Mouse (Mus musculus): ENCODE results near the gene Fbxl2.
"Not testable (repeated sequence)": the region's sequence is repeated elsewhere in the genome, so short reads cannot be mapped to it uniquely, and the experiment has no call there.

Gene Fbxl2

GRCm38 (mm10) chr9:114046028-114046427 is at the start of gene Fbxl2:
Gene Fbxl2, minus strand, starts transcription at chr9:114046191.
- DNase-seq: no peak

- no peak for DNase-seq
These were observed 48.9 kb upstream of the Fbxl2 start for GRCm38 (mm10) chr9:114094854-114095253.

DNA sequence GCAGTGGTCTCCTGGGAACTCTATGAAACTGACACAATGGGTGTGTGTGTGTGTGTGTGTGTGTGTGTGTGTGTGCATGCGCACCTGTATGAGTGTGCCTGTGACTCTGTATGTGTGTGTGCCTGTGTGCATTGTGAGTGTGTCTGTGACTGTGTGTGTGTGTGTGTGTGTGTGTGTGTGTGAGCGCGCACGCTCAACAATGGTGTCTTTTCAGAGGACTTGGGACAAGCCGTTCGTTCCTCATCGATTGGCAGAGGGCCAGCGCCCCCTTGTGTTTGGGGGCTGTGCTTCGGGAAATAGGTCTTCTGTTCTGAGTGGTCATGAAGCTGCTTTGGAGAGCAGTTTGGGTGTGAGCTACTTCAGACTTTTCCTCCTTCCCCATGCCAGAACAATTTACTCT is 46.2 kb upstream of the Fbxl2 start:
- peak; percentile 60 for DNase-seq

DNA sequence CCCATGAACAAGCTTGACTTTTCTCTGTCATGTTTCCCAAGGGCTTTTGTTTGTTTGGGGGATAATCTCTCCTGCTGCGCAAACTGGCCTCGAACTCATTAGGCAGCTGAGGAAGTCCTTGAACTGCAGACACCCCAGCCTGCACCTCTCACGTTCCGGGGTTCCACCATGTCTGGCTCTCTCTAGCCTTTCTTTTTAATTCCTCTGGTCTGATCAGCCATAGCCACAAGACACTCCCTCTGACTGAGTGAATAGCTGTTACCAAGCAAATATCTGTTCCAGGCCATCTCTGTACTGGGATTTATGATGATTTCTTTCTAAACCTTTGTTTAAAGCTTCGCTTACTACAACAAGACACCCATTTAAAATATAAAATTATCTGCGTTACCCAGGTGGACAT is 42.9 kb upstream of the Fbxl2 start:
- DNase-seq: not testable (repeated sequence)

DNA sequence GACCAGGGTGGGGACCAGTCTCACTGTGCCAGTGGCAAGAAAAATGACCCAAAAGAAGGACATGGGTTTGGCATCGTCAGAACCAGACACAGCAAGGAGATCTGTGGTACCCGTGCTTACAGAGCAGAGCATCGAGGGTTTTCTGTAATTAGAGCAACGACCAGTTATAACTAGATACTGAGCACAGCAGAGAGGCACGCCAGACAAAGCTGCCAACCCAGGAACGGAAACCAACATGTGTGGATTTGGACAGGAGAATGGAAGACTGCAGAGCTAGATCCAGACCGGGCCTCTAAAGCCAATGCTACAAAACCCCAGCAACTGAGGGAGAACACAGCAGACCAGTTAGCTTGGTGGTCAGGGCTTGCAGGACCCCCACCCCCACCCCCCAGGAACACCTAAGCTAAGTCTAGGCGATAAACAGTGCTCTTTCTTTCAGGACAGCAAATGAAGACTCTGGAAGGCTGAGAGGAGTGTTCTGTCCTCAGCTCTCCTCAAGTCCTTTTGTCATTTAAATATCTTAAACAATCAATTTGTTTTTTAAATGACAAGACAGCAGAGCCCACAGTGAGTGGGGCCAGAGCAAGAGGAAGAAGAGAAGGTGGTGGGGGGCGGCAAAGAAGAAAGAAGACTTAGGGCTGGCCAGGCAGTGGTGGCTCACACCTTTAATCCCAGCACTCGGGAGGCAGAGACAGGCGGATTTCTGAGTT is 41.3 kb upstream of the Fbxl2 start:
- DNase-seq: no peak

GRCm38 (mm10) chr9:114086422-114086821 is 40.4 kb upstream of the Fbxl2 start:
- DNase-seq: no peak

- DNase-seq: no peak
These were observed 27.7 kb upstream of the Fbxl2 start for GRCm38 (mm10) chr9:114073681-114074080.

DNA sequence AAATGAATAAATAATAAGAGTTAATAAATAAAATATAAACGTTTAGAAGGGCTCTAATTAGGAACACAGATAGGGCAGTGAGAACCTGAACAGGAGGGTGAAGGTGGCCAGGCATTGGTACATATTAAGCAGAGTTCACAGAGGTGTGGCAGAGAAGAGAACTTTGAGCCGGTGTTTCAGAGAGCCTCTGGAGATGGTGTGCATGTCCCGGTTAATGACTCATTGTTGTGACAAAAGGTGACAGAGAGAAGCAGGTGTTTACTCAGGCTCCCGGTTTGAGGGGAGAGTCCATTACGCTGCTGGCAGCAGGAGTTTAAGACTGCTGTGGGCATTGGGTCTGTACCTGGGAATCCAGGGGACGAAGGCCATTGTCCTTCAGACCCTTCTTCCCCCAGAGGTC is 23.4 kb upstream of the Fbxl2 start:
- no peak for DNase-seq

DNA sequence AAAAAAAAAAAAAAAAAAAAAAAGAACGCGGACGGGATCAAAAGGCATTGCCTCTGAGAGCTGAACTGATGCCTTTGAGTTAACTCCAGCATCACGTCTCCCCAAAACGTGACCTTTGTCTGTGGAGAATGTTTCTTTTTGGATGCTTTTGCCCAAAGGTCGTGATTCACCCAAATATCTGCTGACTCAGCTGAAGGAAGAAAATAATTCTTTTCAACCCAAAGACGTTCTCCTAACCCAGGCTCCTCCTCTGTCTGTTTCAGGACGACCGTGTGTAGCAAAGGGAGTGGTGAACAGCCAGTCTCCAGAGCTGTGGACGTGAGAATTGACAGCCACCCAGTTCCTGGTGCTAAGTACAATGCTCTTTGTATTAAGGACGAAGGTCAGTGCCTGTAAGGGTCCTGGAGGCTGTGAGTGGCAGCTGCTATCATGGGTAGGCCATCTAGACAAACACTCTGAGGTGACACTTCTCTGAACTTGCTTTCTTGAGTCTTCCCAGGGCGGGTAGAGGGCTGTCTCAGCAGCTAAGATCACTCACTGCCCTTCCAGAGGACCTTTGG is 22.6 kb upstream of the Fbxl2 start:
- DNase-seq: no peak

- no peak for DNase-seq
These were observed 11.3 kb upstream of the Fbxl2 start, which contains the start of gene Susd5 for GRCm38 (mm10) chr9:114057090-114057796. Gene Susd5, plus strand, starts transcription at chr9:114057140.

DNA sequence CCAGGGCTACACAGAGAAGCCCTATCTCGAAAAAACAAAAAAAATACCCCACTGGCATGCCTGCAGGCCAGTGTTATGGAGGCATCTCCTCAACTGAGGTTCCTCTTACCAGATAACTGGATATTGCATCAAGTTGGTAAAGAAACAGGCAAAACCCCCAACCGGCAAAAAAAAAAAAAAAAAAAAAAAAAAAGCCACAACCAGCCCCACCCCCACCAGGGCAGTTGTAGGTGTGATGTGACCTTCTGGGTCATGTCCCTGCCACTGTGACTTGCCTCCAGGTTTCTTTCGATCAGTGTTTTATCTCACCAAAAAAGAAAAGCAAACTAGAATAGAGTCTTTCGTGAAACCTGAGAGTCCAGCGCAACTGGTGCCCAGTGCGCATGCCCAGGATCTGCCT is 6.9 kb upstream of the Fbxl2 start:
- DNase-seq: no peak

GRCm38 (mm10) chr9:114052031-114052430 is 6.0 kb upstream of the Fbxl2 start:
- no peak for DNase-seq

DNA sequence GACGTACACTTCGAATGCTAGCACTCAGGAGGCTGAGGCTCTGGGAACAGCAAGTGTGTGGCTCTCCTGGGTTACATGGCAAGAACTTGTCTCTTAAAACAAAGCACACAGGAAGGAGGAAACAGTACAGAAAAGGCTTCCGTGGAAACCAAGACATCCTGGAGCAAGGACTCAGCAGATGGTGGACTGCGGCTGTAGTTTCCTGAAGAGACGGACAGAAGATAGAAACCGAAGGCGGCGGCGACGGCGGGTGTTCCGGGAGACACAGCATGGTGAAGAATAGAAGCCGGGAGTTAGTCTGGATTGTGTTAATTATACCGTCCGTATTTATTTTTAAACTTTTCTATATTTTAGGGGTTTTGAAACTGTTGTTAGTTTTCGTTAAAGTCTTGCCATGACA is 4.8 kb upstream of the Fbxl2 start:
- DNase-seq: no peak

DNA sequence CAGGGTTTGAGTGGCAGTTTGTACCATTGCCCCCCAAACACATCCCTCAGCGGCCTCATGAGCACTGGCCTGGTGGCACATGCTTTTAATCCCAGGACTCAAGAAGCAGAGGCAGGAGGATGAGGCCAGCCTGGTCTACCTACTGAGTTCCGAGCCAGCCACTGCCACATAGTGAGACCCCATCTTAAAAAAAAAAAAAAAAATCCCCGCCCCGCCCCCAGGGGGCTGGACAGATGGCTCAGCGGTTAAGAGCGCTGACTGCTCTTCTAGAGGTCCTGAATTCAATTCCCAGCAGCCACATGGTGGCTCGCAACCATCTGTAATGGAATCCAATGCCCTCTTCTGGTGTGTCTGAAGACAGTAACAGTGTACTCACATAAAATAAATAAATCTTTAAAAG is 4.1 kb upstream of the Fbxl2 start:
- DNase-seq: no peak

GRCm38 (mm10) chr9:114046676-114047075 is 685 bp upstream of the Fbxl2 start:
- peak; percentile 19 for DNase-seq

DNA sequence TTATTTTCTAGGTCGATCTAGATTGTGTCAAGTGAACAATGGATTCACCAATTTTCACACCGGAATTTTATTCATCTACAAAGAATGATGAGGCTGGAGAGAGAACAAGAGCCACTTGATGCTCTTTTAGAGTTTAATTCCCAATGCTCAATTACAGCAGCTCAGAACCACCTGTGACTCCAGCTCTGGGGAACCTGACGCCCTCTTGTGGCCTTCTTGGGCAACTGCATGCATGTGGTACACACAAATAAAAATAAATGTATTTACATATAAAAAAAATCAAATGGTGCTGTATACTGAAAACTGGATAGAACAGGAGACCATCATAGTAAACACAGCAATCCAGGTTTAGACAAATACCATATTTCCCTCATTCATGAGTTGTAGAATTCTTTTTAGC is 1.5 kb downstream of the Fbxl2 start:
- DNase-seq: peak; percentile 44

DNA sequence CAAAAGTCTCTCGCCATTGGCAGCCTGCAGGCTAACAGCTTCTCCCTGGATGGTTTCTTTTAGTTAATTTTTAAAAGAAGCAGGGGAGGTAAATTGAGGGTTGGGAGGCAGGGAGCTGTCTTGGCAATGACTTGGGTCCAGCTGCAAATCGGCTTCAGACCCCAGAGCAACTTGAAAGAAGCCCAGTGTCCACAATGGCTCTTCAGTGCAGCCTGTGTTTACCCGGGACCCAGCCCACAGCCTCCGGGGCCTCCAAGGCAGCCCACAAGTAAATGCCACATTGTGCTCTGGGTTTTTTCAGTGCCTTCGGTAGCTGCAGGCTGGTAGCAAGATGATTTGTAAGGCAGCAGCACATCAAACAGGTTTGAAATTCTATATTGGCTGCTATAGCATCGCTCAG is 3.5 kb downstream of the Fbxl2 start:
- no peak for DNase-seq

- DNase-seq: no peak
These were observed 5.0 kb downstream of the Fbxl2 start for GRCm38 (mm10) chr9:114040945-114041344.

DNA sequence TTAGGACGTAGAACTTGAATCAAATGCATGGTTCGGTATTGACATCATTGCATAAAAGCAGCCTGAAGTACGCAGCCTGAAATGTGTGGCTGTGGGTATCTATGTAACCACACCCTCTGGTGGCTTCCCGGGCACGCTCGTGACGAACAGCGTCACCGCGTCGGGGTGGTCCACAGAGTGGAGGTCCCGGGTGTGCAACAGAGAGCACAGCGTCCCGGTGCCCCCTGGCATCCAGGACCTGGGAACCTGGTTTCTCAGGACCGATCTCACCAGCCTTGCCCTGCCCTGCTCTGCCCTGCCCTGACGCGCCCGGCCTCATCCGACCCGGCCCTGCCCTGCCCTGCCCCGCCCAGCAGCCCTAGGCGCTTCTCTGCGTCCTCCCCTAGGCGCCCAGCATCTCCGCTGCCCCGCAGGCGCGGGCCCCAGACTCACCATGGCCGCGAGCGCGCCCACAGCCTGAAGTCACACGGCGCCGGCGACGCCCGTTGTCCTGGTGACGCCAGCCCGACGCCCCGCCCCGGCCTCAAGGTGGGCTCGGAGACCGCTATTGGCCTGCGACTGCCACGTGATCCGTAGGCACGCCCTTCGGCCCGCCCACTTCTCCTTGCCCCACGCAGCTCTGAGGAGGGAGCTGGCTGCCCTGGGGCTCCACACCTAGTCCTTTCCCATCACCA is 19.6 kb downstream of the Fbxl2 start:
- peak; percentile 91 for DNase-seq

DNA sequence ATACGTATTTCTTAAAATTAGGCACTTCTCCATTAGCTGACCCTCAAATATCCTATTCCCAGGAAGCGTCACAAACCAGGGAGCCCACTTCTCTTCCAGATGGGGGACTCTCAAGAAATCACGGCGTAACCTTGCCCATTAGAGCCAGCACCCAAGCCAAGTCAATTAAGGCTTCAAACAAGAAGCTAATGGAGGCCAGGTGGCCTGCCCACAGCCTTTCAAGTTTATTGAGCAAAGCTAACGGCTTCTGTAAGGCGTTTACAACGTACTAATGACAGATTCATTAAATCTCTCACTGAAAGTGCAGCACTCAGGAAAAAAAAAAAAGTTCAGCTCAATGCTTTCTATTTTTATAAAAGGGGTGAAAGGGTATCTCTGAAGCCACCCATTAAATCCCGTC is 20.1 kb downstream of the Fbxl2 start:
- no peak for DNase-seq

DNA sequence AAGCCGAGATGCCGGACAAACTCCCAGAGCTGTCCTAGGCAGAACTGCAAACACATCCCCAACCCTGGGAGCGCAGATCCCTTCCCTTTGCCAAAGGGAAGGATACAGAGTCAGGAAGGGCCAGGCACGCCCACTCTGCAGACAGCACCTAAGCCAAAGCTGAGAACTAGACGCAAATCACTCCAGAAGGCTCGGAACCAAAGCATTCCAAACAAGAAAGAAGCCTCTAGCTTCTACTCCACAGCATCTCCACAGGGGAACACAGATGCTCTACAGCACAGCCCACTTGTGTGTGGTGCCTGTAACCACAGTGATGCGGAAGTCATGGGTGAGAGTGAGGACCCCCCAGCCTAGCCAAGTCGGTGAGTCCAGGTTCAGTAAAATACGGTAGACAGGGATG is 20.8 kb downstream of the Fbxl2 start:
- no peak for DNase-seq

GRCm38 (mm10) chr9:114022141-114022540 is 23.9 kb downstream of the Fbxl2 start:
- no peak for DNase-seq

GRCm38 (mm10) chr9:114019012-114019762 is 26.8 kb downstream of the Fbxl2 start:
- no peak for DNase-seq
